Mouse (Mus musculus): ENCODE measurements around the gene Larp1. TPM values are rescaled to one million over a fixed set of nuclear protein-coding genes. Genes with fewer than 3 reads are reported as not detected.
"Not testable (repeated sequence)": the region's sequence is repeated elsewhere in the genome, so short reads cannot be mapped to it uniquely, and the experiment has no call there.

The Larp1 gene
- total RNA-seq, 2 experiments from 2014 or later, result 97.6 to 98.8 TPM

- no peak for DNase-seq (ENCODE audit: low spot score)
Measured at GRCm38 (mm10) chr11:58097621-58098365, 88.9 kb downstream of the Larp1 start.

GRCm38 (mm10) chr11:58098366-58098720 lies 89.5 kb downstream of the Larp1 start:
- not testable (repeated sequence) for DNase-seq (ENCODE audit: low spot score)

GRCm38 (mm10) chr11:58100006-58100405 lies 91.1 kb downstream of the Larp1 start:
- DNase-seq (ENCODE audit: low spot score), result no peak

GRCm38 (mm10) chr11:58101194-58101720 lies 92.4 kb downstream of the Larp1 start:
- DNase-seq (ENCODE audit: low spot score), result no peak

- no peak for DNase-seq (ENCODE audit: low spot score)
Measured at GRCm38 (mm10) chr11:58102146-58102545, 93.3 kb downstream of the Larp1 start.

GRCm38 (mm10) chr11:58102581-58103343 lies 93.9 kb downstream of the Larp1 start:
- no peak for DNase-seq (ENCODE audit: low spot score)

- DNase-seq (ENCODE audit: low spot score), result no peak
Measured at GRCm38 (mm10) chr11:58103344-58103653, 94.4 kb downstream of the Larp1 start.

- peak; percentile 99 for DNase-seq (ENCODE audit: low spot score)
Measured at GRCm38 (mm10) chr11:58103697-58104306, 94.9 kb downstream of the Larp1 start, which contains the start of gene Cnot8. Gene Cnot8, plus strand, starts transcription at chr11:58104153.

GRCm38 (mm10) chr11:58104351-58104791 lies 95.5 kb downstream of the Larp1 start:
- DNase-seq (ENCODE audit: low spot score), result no peak

GRCm38 (mm10) chr11:58107009-58107408 lies 98.1 kb downstream of the Larp1 start:
- no peak for DNase-seq (ENCODE audit: low spot score)

GRCm38 (mm10) chr11:58107664-58108337 lies 98.9 kb downstream of the Larp1 start:
- DNase-seq (ENCODE audit: low spot score), result no peak

Other genes with a start within 250 kb of the Larp1 start
- gene Sap30l, start 207.4 kb upstream of the Larp1 start, total RNA-seq (2021), result 10 to 100 TPM; 49.7 to 54.2 TPM
- gene Hand1, start 176.2 kb upstream of the Larp1 start, total RNA-seq (2021), result not detected
- gene Gm12248, start 84.1 kb downstream of the Larp1 start, total RNA-seq (2021), result not detected
- gene Cnot8, start 95.1 kb downstream of the Larp1 start, total RNA-seq (2021), result 10 to 100 TPM; 32.2 to 33.1 TPM
- gene Gemin5, start 159.5 kb downstream of the Larp1 start, total RNA-seq (2021), result 1 to 10 TPM; 8.8 to 8.9 TPM
- 10 to 100 TPM; 44.2 to 47.3 TPM for gene Mrpl22, start 162.6 kb downstream of the Larp1 start, total RNA-seq (2021)
- gene Igtp, start 190.5 kb downstream of the Larp1 start, total RNA-seq (2021), result 10 to 100 TPM in 1 of 2 experiments, 1 to 10 TPM in 1; 6.7 to 13.8 TPM
- 10 to 100 TPM in 1 of 2 experiments, 1 to 10 TPM in 1; 7.9 to 13.9 TPM for gene Irgm2, start 190.6 kb downstream of the Larp1 start, total RNA-seq (2021)

Data from gastrocnemius, adult 18-20 months (tissue).